Mouse (Mus musculus) cerebellum, adult 2 months (tissue): ENCODE measurements around the gene Zfp710. TPM values are rescaled to one million over a fixed set of nuclear protein-coding genes. Genes with fewer than 3 reads are reported as not detected.
A peak's percentile ranks its signal among the peaks of the same experiment; 100 is the strongest.

Experiments
- DNase-seq, 2 experiments: peaks; one replicate each; pipeline ENCODE4 v3.0.0; 2021
- H3K27ac ChIP-seq: fragments of 200-500 bp; 2 replicates; pipeline ENCODE4 v1.5.1; 2012; ENCODE audit warnings: low read length, control low read depth, inconsistent platforms; ENCODE audit not compliant: insufficient read depth
- H3K27me3 ChIP-seq: fragments of 200-500 bp; 2 replicates; pipeline ENCODE4 v1.6.1; 2012; ENCODE audit warnings: inconsistent platforms, mild to moderate bottlenecking, low read length, moderate library complexity; ENCODE audit not compliant: control insufficient read depth, insufficient read depth
- H3K4me1 ChIP-seq: fragments of 200-500 bp; 2 replicates; pipeline ENCODE4 v1.6.1; 2011; ENCODE audit warnings: low read length; ENCODE audit not compliant: control insufficient read depth, insufficient read depth
- H3K4me3 ChIP-seq: fragments of 200-500 bp; replicated peaks from 2 replicates; pipeline ENCODE3; 2011; ENCODE audit warnings: mild to moderate bottlenecking, low read depth, low read length, control low read depth; ENCODE audit not compliant: insufficient read depth
- CTCF ChIP-seq: fragments of 200-500 bp; IDR thresholded peaks from 2 replicates; pipeline ENCODE4 v1.5.1; 2011; ENCODE audit warnings: low read depth, mild to moderate bottlenecking, control low read depth, low read length, moderate library complexity, borderline replicate concordance; ENCODE audit not compliant: insufficient read depth
- POLR2A ChIP-seq: fragments of 200-500 bp; IDR thresholded peaks from 2 replicates; pipeline ENCODE4 v1.6.1; 2011; ENCODE audit warnings: low read length, control low read depth, borderline replicate concordance; ENCODE audit not compliant: insufficient read depth
- WGBS: fragments of 180-500 bp; shearing (Covaris S2); methylation state at CpG from one replicate; pipeline ENCODE4 v1.1.7; 2018; 5-methylcytosine and 5-hydroxymethylcytosine counted together
- polyA plus RNA-seq: library from polyadenylated mRNA; depleted of rRNA; stranded (reverse); fragments of >200 nt; gene quantifications from 2 replicates; pipeline ENCODE4 v1.2.3, GENCODE M21; 2012

Gene Zfp710
- polyA plus RNA-seq, 1 experiment: 10.9 TPM

GRCm38 (mm10) chr7:80091866-80092210 lies 67.2 kb downstream of the Zfp710 start:
- 89% methylated on average over 4 of the region's 4 CpGs for WGBS
- no peak for TF ChIP-seq CTCF
- TF ChIP-seq POLR2A: no peak
- Histone ChIP-seq H3K4me1 (peaks cover 21% of the 10 kb centered on the region), H3K4me3 (no peak overlapping the region), H3K27ac (no peak overlapping the region), H3K27me3 (no peaks in the 10 kb centered on the region)
- DNase-seq: no peak

- DNase-seq: peak; percentile 68 to 78
- WGBS: 48% methylated on average over 9 of the region's 9 CpGs
- no peaks in the 10 kb centered on the region for H3K27me3 ChIP-seq
- no peak for TF ChIP-seq CTCF
- no peak for TF ChIP-seq POLR2A
- peaks cover 21% of the 10 kb centered on the region for H3K4me1 ChIP-seq
- H3K27ac ChIP-seq: no peak overlapping the region
- H3K4me3 ChIP-seq: no peak overlapping the region
Observed at GRCm38 (mm10) chr7:80092351-80093046, 67.9 kb downstream of the Zfp710 start.

GRCm38 (mm10) chr7:80094481-80094880 lies 69.9 kb downstream of the Zfp710 start:
- Histone ChIP-seq H3K4me1 (peaks cover 24% of the 10 kb centered on the region), H3K27me3 (no peaks in the 10 kb centered on the region), H3K27ac (no peak overlapping the region), H3K4me3 (no peak overlapping the region)
- WGBS: 64% methylated on average over 5 of the region's 5 CpGs
- no peak for DNase-seq
- TF ChIP-seq CTCF: no peak
- no peak for TF ChIP-seq POLR2A

GRCm38 (mm10) chr7:80095598-80096309 lies 71.1 kb downstream of the Zfp710 start:
- WGBS: 40% methylated on average over 20 of the region's 20 CpGs

GRCm38 (mm10) chr7:80098389-80098976 lies 73.9 kb downstream of the Zfp710 start:
- peaks cover 20% of the 10 kb centered on the region for H3K4me1 ChIP-seq
- WGBS: 49% methylated on average over 13 of the region's 13 CpGs
- no peaks in the 10 kb centered on the region for H3K27me3 ChIP-seq
- no peak overlapping the region for H3K27ac ChIP-seq
- no peak overlapping the region for H3K4me3 ChIP-seq
- TF ChIP-seq CTCF: no peak
- TF ChIP-seq POLR2A: no peak
- no peak for DNase-seq

More at GRCm38 (mm10) chr7:80095598-80096309, 71.1 kb downstream of the Zfp710 start:
- no peak for TF ChIP-seq CTCF
- TF ChIP-seq POLR2A: no peak
- H3K27me3 ChIP-seq: no peaks in the 10 kb centered on the region
- H3K4me1 ChIP-seq: peaks cover 24% of the 10 kb centered on the region
- no peak overlapping the region for H3K27ac ChIP-seq
- H3K4me3 ChIP-seq: no peak overlapping the region
- peak; percentile 47 to 49 for DNase-seq

GRCm38 (mm10) chr7:80103335-80103734 lies 78.7 kb downstream of the Zfp710 start:
- TF ChIP-seq CTCF (no peak), POLR2A (no peak)
- 11% methylated on average over 3 of the region's 3 CpGs for WGBS
- no peak overlapping the region for H3K4me3 ChIP-seq

GRCm38 (mm10) chr7:80105637-80106390 lies 81.2 kb downstream of the Zfp710 start:
- Histone ChIP-seq H3K4me1 (peaks cover 11% of the 10 kb centered on the region), H3K27me3 (no peaks in the 10 kb centered on the region), H3K27ac (no peak overlapping the region), H3K4me3 (no peak overlapping the region)
- WGBS: 94% methylated on average over 4 of the region's 4 CpGs
- TF ChIP-seq CTCF: no peak
- DNase-seq: no peak

More at GRCm38 (mm10) chr7:80103335-80103734, 78.7 kb downstream of the Zfp710 start:
- no peak for DNase-seq
- Histone ChIP-seq H3K27me3 (no peaks in the 10 kb centered on the region), H3K27ac (no peak overlapping the region), H3K4me1 (peaks cover 14% of the 10 kb centered on the region)
